Mouse (Mus musculus): Measurements from ENCODE around the gene Ormdl1. TPM values are rescaled to one million over a fixed set of nuclear protein-coding genes. Genes with fewer than 3 reads are reported as not detected.

Ormdl1 gene
- polyA plus RNA-seq, 1 experiment from 2014 or later, result 33.8 TPM

GRCm38 (mm10) chr1:53352327-53353261 is 55.7 kb downstream of the Ormdl1 start, which contains the start of the genes Asdurf, Gm28551 and Asnsd1:
TSS of gene Asdurf (minus strand) at chr1:53352619.
TSS of gene Gm28551 (minus strand) at chr1:53352667.
TSS of gene Asnsd1 (minus strand) at chr1:53352752.
- H3K27me3 ChIP-seq (replicated peaks; ENCODE audit: control insufficient read depth, insufficient read depth, low read length), result no peaks in the 10 kb centered on the region
- DNase-seq (ENCODE audit: low spot score), result peak; percentile 98

GRCm38 (mm10) chr1:53358988-53359387 is 62.1 kb downstream of the Ormdl1 start:
- H3K4me2 ChIP-seq (ENCODE audit: low read depth, low read length), result no peak overlapping the region
- no peaks in the 10 kb centered on the region for H3K27me3 ChIP-seq (replicated peaks; ENCODE audit: control insufficient read depth, insufficient read depth, low read length)
- H3K4me3 ChIP-seq (ENCODE audit: low read depth, low read length), result no peak overlapping the region
- ATAC-seq (ENCODE audit: low read depth) (no peak), DNase-seq (ENCODE audit: low spot score) (no peak)
- no peaks in the 10 kb centered on the region for H3K4me1 ChIP-seq (ENCODE audit: control insufficient read depth, insufficient read depth, low read length)
- no peak overlapping the region for H3K9ac ChIP-seq (ENCODE audit: low read depth, low read length)
- no peaks in the 10 kb centered on the region for H3K36me3 ChIP-seq (ENCODE audit: control insufficient read depth, insufficient read depth, low read length)
- H3K27ac ChIP-seq (replicated peaks; ENCODE audit: low read depth, low read length), result no peak overlapping the region
- H3K9me3 ChIP-seq (ENCODE audit: control insufficient read depth, low read length), result no peaks in the 10 kb centered on the region

More at GRCm38 (mm10) chr1:53352327-53353261, 55.7 kb downstream of the Ormdl1 start, which contains the start of the genes Asdurf, Gm28551 and Asnsd1:
- ATAC-seq (ENCODE audit: low read depth), result peak; percentile 100
- peak within 1 kb of the TSS; percentile 81 for H3K27ac ChIP-seq (replicated peaks; ENCODE audit: low read depth, low read length)
- H3K4me1 ChIP-seq (ENCODE audit: control insufficient read depth, insufficient read depth, low read length), result peaks cover 4% of the 10 kb centered on the region; the same call in 1 of the 2 replicates
- H3K36me3 ChIP-seq (ENCODE audit: control insufficient read depth, insufficient read depth, low read length), result peaks cover 18% of the 10 kb centered on the region
- H3K4me3 ChIP-seq (ENCODE audit: low read depth, low read length), result peak within 1 kb of the TSS; percentile 82
- no peaks in the 10 kb centered on the region for H3K9me3 ChIP-seq (ENCODE audit: control insufficient read depth, low read length)
- peak within 1 kb of the TSS; percentile 58 for H3K4me2 ChIP-seq (ENCODE audit: low read depth, low read length)
- under 1% methylated on average over 39 of the region's 44 CpGs for WGBS
- peak within 1 kb of the TSS; percentile 94 for H3K9ac ChIP-seq (ENCODE audit: low read depth, low read length)

Other genes with a start within 250 kb of the Ormdl1 start
- gene Mstn, start 235.5 kb upstream of the Ormdl1 start, polyA plus RNA-seq (2014; fragmentation: Nextera tagmentation; extraction: Ambion mirVana), result 20.2 and 20.5 TPM in 2 replicates
- not detected in 2 replicates for gene 1700019A02Rik, start 109.5 kb upstream of the Ormdl1 start, polyA plus RNA-seq (2014; fragmentation: Nextera tagmentation; extraction: Ambion mirVana)
- gene Pms1, start 77 bp upstream of the Ormdl1 start, polyA plus RNA-seq (2014; fragmentation: Nextera tagmentation; extraction: Ambion mirVana), result 12.7 and 16.3 TPM in 2 replicates
- gene Gm28778, start within 50 bp of the Ormdl1 start, polyA plus RNA-seq (2014; fragmentation: Nextera tagmentation; extraction: Ambion mirVana), result 1.9 TPM in 1 of 2 replicates, not detected in the other
- 19.2 and 21.3 TPM in 2 replicates for gene Osgepl1, start 16.5 kb downstream of the Ormdl1 start, polyA plus RNA-seq (2014; fragmentation: Nextera tagmentation; extraction: Ambion mirVana)
- 9.5 and 17.3 TPM in 2 replicates for gene Asdurf, start 55.5 kb downstream of the Ormdl1 start, polyA plus RNA-seq (2014; fragmentation: Nextera tagmentation; extraction: Ambion mirVana)
- 0.26 and 0.77 TPM in 2 replicates for gene Gm28551, start 55.6 kb downstream of the Ormdl1 start, polyA plus RNA-seq (2014; fragmentation: Nextera tagmentation; extraction: Ambion mirVana)
- 74.9 and 86.1 TPM in 2 replicates for gene Asnsd1, start 55.7 kb downstream of the Ormdl1 start, polyA plus RNA-seq (2014; fragmentation: Nextera tagmentation; extraction: Ambion mirVana)